Mouse (Mus musculus): ENCODE results near the gene Gnmt.

DNA sequence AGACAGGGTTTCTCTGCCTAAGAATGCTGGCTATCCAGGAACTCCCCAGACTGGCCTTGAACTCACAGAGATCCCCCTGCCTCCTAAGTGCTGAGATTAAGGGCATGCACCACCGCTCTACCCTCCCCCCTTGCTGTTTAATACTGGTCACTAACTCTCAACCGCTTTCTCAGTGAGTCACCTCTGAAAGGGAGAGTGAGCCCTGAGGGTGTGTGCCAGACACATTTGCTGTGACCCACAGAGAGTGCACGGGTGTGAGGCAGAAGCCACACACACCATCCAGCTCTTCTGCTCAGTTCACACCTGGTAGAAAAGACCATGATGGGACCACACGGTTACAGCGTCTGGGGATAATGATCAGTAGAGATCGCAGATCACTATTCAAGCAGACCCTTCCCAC, 30.5 kb downstream of the Gnmt start:
- TF ChIP-seq GATA1 (IDR thresholded peaks at IDR 0.05; ENCODE audit: borderline replicate concordance, low read length) (no peak), FLI1 (IDR thresholded peaks at IDR 0.05; ENCODE audit: low read length) (no peak)
